Mouse (Mus musculus) liver, embryonic 14.5 days (tissue): ENCODE results near the gene Gtf2ird2. TPM values are rescaled to one million over a fixed set of nuclear protein-coding genes. Genes with fewer than 3 reads are reported as not detected.
A peak's percentile ranks its signal among the peaks of the same experiment; 100 is the strongest.

Experiments
- ATAC-seq: fragments of 200-750 bp; cut with Nextera tagmentation; 2 replicates; pipeline ENCODE4 v1.8.0; 2017; ENCODE audit warnings: moderate number of reproducible peaks, mild to moderate bottlenecking, moderate library complexity; ENCODE audit not compliant: insufficient read depth
- DNase-seq, 3 experiments: peaks; one replicate each; pipeline ENCODE4 v3.0.0-alpha.2; 2012 to 2013; ENCODE audit warnings: low read depth in 3 of 3, low spot score in 3 of 3
- H3K27ac ChIP-seq: fragments of 300-500 bp; sonication (generic); 2 replicates; pipeline ENCODE4 v1.5.1; 2014; ENCODE audit warnings: moderate library complexity, mild to moderate bottlenecking, control low read depth, inconsistent platforms
- H3K27me3 ChIP-seq: fragments of 300-500 bp; sonication (generic); 2 replicates; pipeline ENCODE4 v1.6.1; 2014; ENCODE audit warnings: mild to moderate bottlenecking, low read length, moderate library complexity; ENCODE audit not compliant: control insufficient read depth, insufficient read depth
- H3K36me3 ChIP-seq: fragments of 300-500 bp; sonication (generic); replicated peaks from 2 replicates; pipeline ENCODE4 v1.6.1; 2014; ENCODE audit warnings: low read depth; ENCODE audit not compliant: control insufficient read depth, insufficient read depth
- H3K4me1 ChIP-seq, 2 experiments: fragments of 200-500 bp in 1 of 2; fragments of 300-500 bp in 1 of 2; sonication (generic) in 1 of 2; replicated peaks; 2 replicates each; pipeline ENCODE4 v1.6.1; 2012 to 2014; ENCODE audit warnings: antibody characterized with exemption in 1 of 2, inconsistent platforms in 1 of 2, low read length in 1 of 2; ENCODE audit not compliant: control insufficient read depth in 2 of 2, insufficient read depth in 2 of 2
- H3K4me2 ChIP-seq: fragments of 300-500 bp; sonication (generic); 2 replicates; pipeline ENCODE4 v1.6.1; 2014; ENCODE audit warnings: low read depth, mild to moderate bottlenecking, control low read depth, moderate library complexity
- H3K4me3 ChIP-seq, 2 experiments: fragments of 200-500 bp in 1 of 2; fragments of 300-500 bp in 1 of 2; sonication (generic) in 1 of 2; 2 replicates each; pipeline ENCODE4 v1.5.1; 2012 to 2014; ENCODE audit warnings: low read depth in 2 of 2, low read length in 2 of 2, mild to moderate bottlenecking in 2 of 2, control low read depth in 1 of 2, inconsistent platforms in 1 of 2, moderate library complexity in 1 of 2; ENCODE audit not compliant: insufficient read depth in 1 of 2
- H3K9ac ChIP-seq: fragments of 300-500 bp; sonication (generic); replicated peaks from 2 replicates; pipeline ENCODE4 v1.6.1; 2014; ENCODE audit warnings: mild to moderate bottlenecking, control low read depth, moderate library complexity
- H3K9me3 ChIP-seq: fragments of 300-500 bp; sonication (generic); 2 replicates; pipeline ENCODE4 v1.6.1; 2016; ENCODE audit warnings: low read length, mixed read lengths; ENCODE audit not compliant: control insufficient read depth
- CTCF ChIP-seq: IDR thresholded peaks from 2 replicates; pipeline ENCODE4 v1.5.1; 2016; ENCODE audit warnings: antibody characterized with exemption, low read depth, control low read depth
- EP300 ChIP-seq: IDR thresholded peaks from 2 replicates; pipeline ENCODE4 v1.6.1; 2016; ENCODE audit warnings: antibody characterized with exemption, low read depth
- WGBS: fragments of 180-500 bp; shearing (Covaris S2); extraction: QIAGEN DNeasy Blood & Tissue Kit; methylation state at CpG from one replicate; pipeline ENCODE4 v1.1.7; 2014; ENCODE audit not compliant: insufficient replicate concordance; 5-methylcytosine and 5-hydroxymethylcytosine counted together
- polyA plus RNA-seq, 2 experiments: library from polyadenylated mRNA; depleted of rRNA in 1 of 2; stranded (reverse) in 1 of 2; unstranded in 1 of 2; fragments of >200 nt; fragmentation: Nextera tagmentation in 1 of 2; extraction: Ambion mirVana in 1 of 2; gene quantifications; 2 replicates each; pipeline versions ENCODE4 v1.2.1 to v1.2.3; 2012 to 2014

Gene Gtf2ird2
- polyA plus RNA-seq, 2 experiments = 1.2 to 2.0 TPM

DNA sequence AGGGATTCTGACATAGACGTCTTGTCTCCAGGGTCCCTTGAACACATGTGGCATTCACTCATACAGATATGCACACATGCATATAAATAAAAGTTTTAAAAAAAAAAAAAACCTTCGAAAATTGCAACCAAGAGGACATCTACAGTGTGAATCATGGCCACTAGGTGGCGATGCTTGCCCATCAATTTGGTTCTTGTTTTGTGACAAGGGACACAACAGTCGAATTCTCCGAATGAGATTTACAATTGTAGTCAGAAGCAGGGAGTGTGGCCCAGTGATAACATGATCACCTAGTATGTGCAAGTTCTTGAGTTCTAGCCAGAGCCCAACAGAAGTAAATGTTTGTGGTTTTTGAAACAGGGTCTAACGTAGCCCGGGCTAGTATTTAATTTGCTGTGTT lies 3.9 kb upstream of the Gtf2ird2 start:
- H3K4me1 ChIP-seq = peaks cover 21 to 26% of the 10 kb centered on the region in 2 experiments
- no peak overlapping the region for H3K9ac ChIP-seq
- 10% methylated on average over 7 of the region's 7 CpGs for WGBS
- ATAC-seq = no peak
- no peak overlapping the region for H3K4me3 ChIP-seq
- H3K27me3 ChIP-seq = no peaks in the 10 kb centered on the region
- no peaks in the 10 kb centered on the region for H3K9me3 ChIP-seq
- H3K36me3 ChIP-seq = no peaks in the 10 kb centered on the region
- no peak overlapping the region for H3K4me2 ChIP-seq
- DNase-seq = peak; percentile 65 to 72 (median 68)
- peak; percentile 84 for TF ChIP-seq CTCF
- TF ChIP-seq EP300 = no peak
- H3K27ac ChIP-seq = no peak overlapping the region

DNA sequence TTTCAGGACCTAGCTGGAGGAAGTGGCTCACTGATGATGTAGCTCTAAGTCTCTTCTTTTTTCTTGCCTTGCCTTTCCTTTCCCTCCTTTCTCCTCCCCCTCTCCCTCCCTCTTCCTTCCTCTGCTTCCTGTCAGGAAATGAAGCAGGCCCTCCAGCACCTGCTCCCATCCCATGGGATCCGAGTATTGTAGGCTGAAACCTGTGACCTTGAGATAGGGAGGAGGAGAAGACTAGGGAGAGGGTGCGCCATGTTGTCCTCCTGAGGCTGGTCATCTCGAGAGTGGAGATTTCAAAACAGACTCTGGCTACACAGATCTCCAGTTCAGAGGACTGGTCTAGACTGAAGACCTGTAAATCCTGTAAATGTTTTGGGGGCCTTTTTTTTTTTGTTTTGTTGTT lies 1.6 kb upstream of the Gtf2ird2 start:
- Histone ChIP-seq H3K4me2 (peak overlapping the region; percentile 97), H3K27ac (no peak overlapping the region), H3K9me3 (no peaks in the 10 kb centered on the region), H3K9ac (no peak overlapping the region), H3K4me3 (no peak overlapping the region), H3K27me3 (no peaks in the 10 kb centered on the region), H3K4me1 (peaks cover 16 to 23% of the 10 kb centered on the region in 2 experiments), H3K36me3 (no peaks in the 10 kb centered on the region)
- ATAC-seq (no peak), DNase-seq (no peak)
- 54% methylated on average over 3 of the region's 3 CpGs for WGBS
- TF ChIP-seq CTCF (no peak), EP300 (no peak)

DNA sequence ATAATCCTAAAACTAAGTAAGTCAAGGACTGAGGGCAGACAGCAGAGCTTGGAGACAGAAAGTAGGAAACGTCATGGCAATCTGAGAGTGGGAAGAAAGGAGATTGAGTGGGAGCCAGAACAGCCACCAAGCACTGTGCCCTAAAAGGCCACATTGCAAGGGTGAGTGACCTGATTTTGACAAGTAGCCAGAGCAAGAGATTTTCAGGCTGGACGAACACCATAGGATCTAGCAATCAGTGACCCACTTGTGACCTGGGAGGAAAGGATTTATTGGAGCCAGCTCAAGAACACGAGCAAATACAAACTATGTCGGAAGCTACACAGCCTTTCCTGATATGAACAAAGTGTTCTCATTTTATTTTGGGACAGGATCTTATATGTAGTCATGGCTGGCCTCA lies 1.1 kb upstream of the Gtf2ird2 start:
- H3K4me3 ChIP-seq = peak overlapping the region in 1 of 2 experiments; percentile 94; a peak in 1 of 4 replicates
- 50% methylated on average over 4 of the region's 4 CpGs for WGBS
- H3K36me3 ChIP-seq = no peaks in the 10 kb centered on the region
- H3K9ac ChIP-seq = no peak overlapping the region; the same call in 1 of the 2 replicates
- TF ChIP-seq CTCF (no peak), EP300 (no peak)
- H3K4me1 ChIP-seq = peaks cover 16 to 23% of the 10 kb centered on the region in 2 experiments
- H3K9me3 ChIP-seq = no peaks in the 10 kb centered on the region
- peak overlapping the region; percentile 97 for H3K4me2 ChIP-seq
- ATAC-seq (no peak), DNase-seq (no peak)
- H3K27ac ChIP-seq = no peak overlapping the region; the same call in 1 of the 2 replicates
- no peaks in the 10 kb centered on the region for H3K27me3 ChIP-seq

DNA sequence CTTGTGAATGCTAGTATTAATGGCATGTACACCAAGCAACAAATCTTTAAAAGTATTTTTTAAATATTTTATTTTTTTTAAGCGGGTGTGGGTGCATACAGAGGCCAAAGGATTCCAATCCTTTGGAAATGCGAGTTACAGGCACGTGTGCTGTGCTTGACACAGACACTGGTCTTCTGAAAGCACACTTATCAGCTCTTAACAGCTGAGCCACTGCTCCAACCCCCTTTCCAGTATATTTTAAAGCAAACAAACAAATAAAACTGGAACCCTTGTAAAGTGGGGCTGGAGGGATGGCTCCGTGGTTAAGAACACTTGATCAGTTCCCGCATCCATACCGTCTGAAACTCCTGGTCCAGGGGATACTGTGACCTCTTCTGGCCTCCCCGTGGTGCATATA lies 657 bp upstream of the Gtf2ird2 start:
- peak overlapping the region; percentile 88 for H3K9ac ChIP-seq
- no peaks in the 10 kb centered on the region for H3K36me3 ChIP-seq
- H3K4me3 ChIP-seq = peak overlapping the region; percentile 73 to 94
- H3K4me1 ChIP-seq = peaks cover 16 to 21% of the 10 kb centered on the region in 2 experiments
- H3K27me3 ChIP-seq = no peaks in the 10 kb centered on the region
- no peak for TF ChIP-seq CTCF
- TF ChIP-seq EP300 = 0 out of 2 replicates have a peak, but pooled peaks have one; percentile 7
- H3K9me3 ChIP-seq = no peaks in the 10 kb centered on the region
- DNase-seq (no peak), ATAC-seq (no peak)
- WGBS = 21% methylated on average over 7 of the region's 7 CpGs
- H3K4me2 ChIP-seq = peak overlapping the region; percentile 97
- peak overlapping the region; percentile 75 for H3K27ac ChIP-seq

DNA sequence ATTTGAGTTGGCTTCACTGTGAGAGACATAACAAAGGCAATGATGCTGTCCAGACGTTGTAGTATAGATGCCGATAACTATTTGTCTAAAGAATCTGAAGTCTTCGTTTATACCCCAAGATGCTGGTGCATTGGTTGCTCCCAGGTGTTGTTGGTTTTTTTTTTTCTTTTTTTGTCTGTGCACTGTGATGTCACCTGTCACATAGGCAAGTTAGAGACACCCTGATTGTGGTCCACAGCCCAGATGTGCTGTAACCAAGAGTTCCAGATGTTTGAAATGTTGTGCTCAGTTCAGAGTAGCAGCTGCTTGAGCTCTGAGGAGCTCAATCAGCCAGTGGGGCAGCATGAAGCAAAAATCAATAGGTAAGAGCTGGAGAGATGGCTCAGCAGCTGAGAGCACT lies 2.2 kb downstream of the Gtf2ird2 start:
- H3K36me3 ChIP-seq = no peaks in the 10 kb centered on the region
- no peak overlapping the region for H3K27ac ChIP-seq
- no peak overlapping the region for H3K4me3 ChIP-seq
- no peaks in the 10 kb centered on the region for H3K27me3 ChIP-seq
- DNase-seq (no peak), ATAC-seq (no peak)
- H3K4me2 ChIP-seq = no peak overlapping the region
- peaks cover 15 to 16% of the 10 kb centered on the region in 2 experiments for H3K4me1 ChIP-seq
- no peaks in the 10 kb centered on the region for H3K9me3 ChIP-seq
- no peak for TF ChIP-seq EP300
- TF ChIP-seq CTCF = no peak
- no peak overlapping the region for H3K9ac ChIP-seq
- 85% methylated on average over 3 of the region's 3 CpGs for WGBS
